Mouse (Mus musculus): ENCODE data around the gene Fam228a. TPM values are rescaled to one million over a fixed set of nuclear protein-coding genes. Genes with fewer than 3 reads are reported as not detected.
"Not testable (repeated sequence)": the region's sequence is repeated elsewhere in the genome, so short reads cannot be mapped to it uniquely, and the experiment has no call there.

Fam228a gene
- polyA plus RNA-seq, 1 experiment from 2014 or later, result 0.12 TPM

- H3K4me2 ChIP-seq (ENCODE audit: low read length), result no peak overlapping the region
- TF ChIP-seq CTCF (IDR thresholded peaks at IDR 0.05; ENCODE audit: low read depth), result no peak
- no peak overlapping the region for H3K4me3 ChIP-seq (replicated peaks; ENCODE audit: low read depth, low read length)
- no peaks in the 10 kb centered on the region for H3K4me1 ChIP-seq (replicated peaks; ENCODE audit: insufficient read depth, low read length)
- 87% methylated on average over 6 of the region's 6 CpGs for WGBS
- H3K9ac ChIP-seq (ENCODE audit: low read depth, low read length), result no peak overlapping the region
- H3K27ac ChIP-seq, result no peak overlapping the region
- no peaks in the 10 kb centered on the region for H3K27me3 ChIP-seq (ENCODE audit: insufficient read depth, low read length)
- no peaks in the 10 kb centered on the region for H3K36me3 ChIP-seq (ENCODE audit: insufficient read depth, low read length)
- no peaks in the 10 kb centered on the region for H3K9me3 ChIP-seq (replicated peaks; ENCODE audit: low read length)
- DNase-seq (ENCODE audit: low spot score), result no peak
- ATAC-seq (replicated peaks; ENCODE audit: low FRiP score, low read depth), result no peak
These were observed 39.5 kb upstream of the Fam228a start for GRCm38 (mm10) chr12:4777734-4778133.

- Histone ChIP-seq H3K4me2 (ENCODE audit: low read length) (no peak overlapping the region), H3K4me1 (replicated peaks; ENCODE audit: insufficient read depth, low read length) (no peaks in the 10 kb centered on the region), H3K4me3 (replicated peaks; ENCODE audit: low read depth, low read length) (no peak overlapping the region), H3K36me3 (ENCODE audit: insufficient read depth, low read length) (no peaks in the 10 kb centered on the region), H3K27ac (no peak overlapping the region), H3K9me3 (replicated peaks; ENCODE audit: low read length) (no peaks in the 10 kb centered on the region), H3K27me3 (ENCODE audit: insufficient read depth, low read length) (no peaks in the 10 kb centered on the region), H3K9ac (ENCODE audit: low read depth, low read length) (no peak overlapping the region)
- DNase-seq (ENCODE audit: low spot score) (no peak), ATAC-seq (replicated peaks; ENCODE audit: low FRiP score, low read depth) (no peak)
- TF ChIP-seq CTCF (IDR thresholded peaks at IDR 0.05; ENCODE audit: low read depth), result no peak
- WGBS, result 78% methylated on average over 9 of the region's 9 CpGs
These were observed 37.3 kb upstream of the Fam228a start for GRCm38 (mm10) chr12:4775588-4775949.

GRCm38 (mm10) chr12:4774895-4775587, 36.8 kb upstream of the Fam228a start:
- Histone ChIP-seq H3K4me2 (ENCODE audit: low read length) (no peak overlapping the region), H3K4me1 (replicated peaks; ENCODE audit: insufficient read depth, low read length) (no peaks in the 10 kb centered on the region), H3K9ac (ENCODE audit: low read depth, low read length) (no peak overlapping the region), H3K27ac (no peak overlapping the region), H3K4me3 (replicated peaks; ENCODE audit: low read depth, low read length) (no peak overlapping the region), H3K9me3 (replicated peaks; ENCODE audit: low read length) (no peaks in the 10 kb centered on the region), H3K27me3 (ENCODE audit: insufficient read depth, low read length) (no peaks in the 10 kb centered on the region), H3K36me3 (ENCODE audit: insufficient read depth, low read length) (no peaks in the 10 kb centered on the region)
- no peak for TF ChIP-seq CTCF (IDR thresholded peaks at IDR 0.05; ENCODE audit: low read depth)
- WGBS, result 80% methylated on average over 8 of the region's 8 CpGs
- ATAC-seq (replicated peaks; ENCODE audit: low FRiP score, low read depth) (no peak), DNase-seq (ENCODE audit: low spot score) (no peak)

GRCm38 (mm10) chr12:4769333-4769723, 31.1 kb upstream of the Fam228a start:
- no peak for DNase-seq (ENCODE audit: low spot score)
- 0 out of 2 replicates have a peak, but pooled peaks cover 4% of the 10 kb centered on the region for H3K4me1 ChIP-seq (replicated peaks; ENCODE audit: insufficient read depth, low read length)

GRCm38 (mm10) chr12:4768492-4769332, 30.5 kb upstream of the Fam228a start, which contains the start of the genes Pfn4 and Fam228b:
Pfn4 (plus strand) TSS chr12:4769022.
Fam228b (minus strand) TSS chr12:4769267.
- 3% methylated on average over 61 of the region's 61 CpGs for WGBS

More at GRCm38 (mm10) chr12:4769333-4769723, 31.1 kb upstream of the Fam228a start:
- Histone ChIP-seq H3K4me2 (ENCODE audit: low read length) (peak overlapping the region; percentile 77), H3K27ac (peak overlapping the region; percentile 91), H3K27me3 (ENCODE audit: insufficient read depth, low read length) (no peaks in the 10 kb centered on the region), H3K9me3 (replicated peaks; ENCODE audit: low read length) (no peaks in the 10 kb centered on the region), H3K9ac (ENCODE audit: low read depth, low read length) (peak overlapping the region; percentile 87), H3K36me3 (ENCODE audit: insufficient read depth, low read length) (no peaks in the 10 kb centered on the region), H3K4me3 (replicated peaks; ENCODE audit: low read depth, low read length) (peak overlapping the region; percentile 72)
- WGBS, result 19% methylated on average over 13 of the region's 13 CpGs
- TF ChIP-seq CTCF (IDR thresholded peaks at IDR 0.05; ENCODE audit: low read depth), result no peak
- no peak; the same call in 1 of the 2 replicates for ATAC-seq (replicated peaks; ENCODE audit: low FRiP score, low read depth)

GRCm38 (mm10) chr12:4757060-4757459, 18.8 kb upstream of the Fam228a start:
- no peak overlapping the region for H3K4me3 ChIP-seq (replicated peaks; ENCODE audit: low read depth, low read length)
- H3K4me2 ChIP-seq (ENCODE audit: low read length), result no peak overlapping the region
- no peak for DNase-seq (ENCODE audit: low spot score)
- H3K27me3 ChIP-seq (ENCODE audit: insufficient read depth, low read length), result no peaks in the 10 kb centered on the region
- H3K9me3 ChIP-seq (replicated peaks; ENCODE audit: low read length), result no peaks in the 10 kb centered on the region
- no peak for ATAC-seq (replicated peaks; ENCODE audit: low FRiP score, low read depth)
- no peaks in the 10 kb centered on the region for H3K4me1 ChIP-seq (replicated peaks; ENCODE audit: insufficient read depth, low read length)
- 54% methylated on average over 1 of the region's 1 CpGs for WGBS
- TF ChIP-seq CTCF (IDR thresholded peaks at IDR 0.05; ENCODE audit: low read depth), result no peak
- no peak overlapping the region for H3K9ac ChIP-seq (ENCODE audit: low read depth, low read length)
- no peak overlapping the region for H3K27ac ChIP-seq
- H3K36me3 ChIP-seq (ENCODE audit: insufficient read depth, low read length), result no peaks in the 10 kb centered on the region

More at GRCm38 (mm10) chr12:4768492-4769332, 30.5 kb upstream of the Fam228a start, which contains the start of the genes Pfn4 and Fam228b:
- no peaks in the 10 kb centered on the region for H3K9me3 ChIP-seq (replicated peaks; ENCODE audit: low read length)
- no peaks in the 10 kb centered on the region for H3K27me3 ChIP-seq (ENCODE audit: insufficient read depth, low read length)
- peak; percentile 94 for DNase-seq (ENCODE audit: low spot score)
- peak within 1 kb of the TSS; percentile 91 for H3K27ac ChIP-seq
- peak within 1 kb of the TSS; percentile 72 for H3K4me3 ChIP-seq (replicated peaks; ENCODE audit: low read depth, low read length)
- ATAC-seq (replicated peaks; ENCODE audit: low FRiP score, low read depth), result peak; percentile 99
- 0 out of 2 replicates have a peak, but pooled peaks cover 4% of the 10 kb centered on the region for H3K4me1 ChIP-seq (replicated peaks; ENCODE audit: insufficient read depth, low read length)
- H3K36me3 ChIP-seq (ENCODE audit: insufficient read depth, low read length), result no peaks in the 10 kb centered on the region
- peak within 1 kb of the TSS; percentile 87 for H3K9ac ChIP-seq (ENCODE audit: low read depth, low read length)
- H3K4me2 ChIP-seq (ENCODE audit: low read length), result peak within 1 kb of the TSS; percentile 77
- peak; percentile 96 for TF ChIP-seq CTCF (IDR thresholded peaks at IDR 0.05; ENCODE audit: low read depth)

GRCm38 (mm10) chr12:4754451-4754850, 16.2 kb upstream of the Fam228a start:
- H3K27ac ChIP-seq; H3K36me3 ChIP-seq (ENCODE audit: insufficient read depth, low read length); ATAC-seq (replicated peaks; ENCODE audit: low FRiP score, low read depth); H3K4me2 ChIP-seq (ENCODE audit: low read length); H3K4me1 ChIP-seq (replicated peaks; ENCODE audit: insufficient read depth, low read length); H3K9ac ChIP-seq (ENCODE audit: low read depth, low read length); H3K9me3 ChIP-seq (replicated peaks; ENCODE audit: low read length); H3K27me3 ChIP-seq (ENCODE audit: insufficient read depth, low read length); H3K4me3 ChIP-seq (replicated peaks; ENCODE audit: low read depth, low read length); DNase-seq (ENCODE audit: low spot score): not testable (repeated sequence)
- 89% methylated on average over 4 of the region's 4 CpGs for WGBS
